In the genomic region with DNA sequence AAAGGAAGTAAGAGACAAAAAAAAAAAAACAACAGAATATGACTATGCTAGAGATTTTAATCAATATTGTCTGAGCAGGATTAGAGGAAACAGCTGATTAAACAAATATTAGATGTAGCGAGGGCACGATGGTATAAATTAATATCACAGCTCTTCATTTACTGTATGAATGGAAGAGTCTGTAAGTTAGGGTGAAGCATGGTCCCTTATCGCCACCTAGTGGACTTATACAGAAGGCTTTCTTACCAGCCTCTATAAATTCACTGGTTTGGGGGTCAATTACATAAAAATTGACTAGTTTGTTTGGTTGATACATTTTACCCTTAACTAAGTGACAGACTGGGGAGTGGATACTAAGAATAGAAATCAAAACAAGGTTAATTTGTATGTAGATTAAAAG, we compare ENCODE assay signal across 9 mouse cellular contexts. TPM values are rescaled to one million over a fixed set of nuclear protein-coding genes. Genes with fewer than 3 reads are reported as not detected.
DNase-seq lines count a peak whose midpoint lies in the region; ATAC-seq and TF ChIP-seq lines count a peak whose summit lies in the region.
"Had no signal": no experiment of that assay in that cellular context is flagged by ENCODE, and none has a peak within 500 bp of the region (broad histone marks: within the 10 kb centered on the region; RNA-seq: fewer than 3 reads in every experiment).

No protein-coding gene starts in this region.

- no peaks in the 10 kb centered on the region for H3K36me3 ChIP-seq in liver, embryonic 14.5 days (replicated peaks; ENCODE audit: control insufficient read depth, insufficient read depth, low read depth)
- no peaks in the 10 kb centered on the region for H3K36me3 ChIP-seq in liver, embryonic 11.5 days (ENCODE audit: control insufficient read depth, insufficient read depth, low read length)
- H3K36me3 ChIP-seq in hindbrain, postnatal 0 days (ENCODE audit: insufficient read depth, low read length): no peaks in the 10 kb centered on the region
- H3K36me3 ChIP-seq in midbrain, embryonic 14.5 days (ENCODE audit: control insufficient read depth, insufficient read depth, low read length): no peaks in the 10 kb centered on the region

- DNase-seq in cerebellum, adult 8-10 months: peak; percentile 9
- no peak for DNase-seq in cerebellum, adult 11 months
- peak in 2 of 3 experiments; percentile 26 to 35 for DNase-seq in liver, embryonic 14.5 days (ENCODE audit: low read depth in 3 of 3, low spot score in 3 of 3)
- no peak for DNase-seq in liver, embryonic 11.5 days (ENCODE audit: low spot score)
- DNase-seq in c-Kit-positive CD71-negative TER-119-negative erythroid progenitor cells, embryonic 14.5 days (ENCODE audit: low read depth): peak; percentile 50
- DNase-seq in hindbrain, postnatal 0 days (ENCODE audit: low spot score): peak; percentile 89
- peak; percentile 92 for DNase-seq in midbrain, embryonic 14.5 days
- DNase-seq in urinary bladder, adult 18-20 months (ENCODE audit: low spot score in 2 of 2): no peak

- H3K4me2 ChIP-seq in liver, embryonic 14.5 days (ENCODE audit: low read depth): no peak overlapping the region
- H3K4me2 ChIP-seq in liver, embryonic 11.5 days: no peak overlapping the region
- no peak overlapping the region for H3K4me2 ChIP-seq in hindbrain, postnatal 0 days (ENCODE audit: low read depth, low read length)
- H3K4me2 ChIP-seq in midbrain, embryonic 14.5 days (ENCODE audit: low read length): no peak overlapping the region

- H3K4me3 ChIP-seq in liver, embryonic 14.5 days (ENCODE audit: insufficient read depth in 1 of 2, low read depth in 2 of 2, low read length in 2 of 2): no peak overlapping the region
- no peak overlapping the region for H3K4me3 ChIP-seq in liver, embryonic 11.5 days (ENCODE audit: low read depth, low read length)
- no peak overlapping the region for H3K4me3 ChIP-seq in hindbrain, postnatal 0 days (ENCODE audit: low read length)
- H3K4me3 ChIP-seq in midbrain, embryonic 14.5 days (replicated peaks; ENCODE audit: low read depth, low read length): no peak overlapping the region
- H3K4me3 ChIP-seq: myocyte had no signal

- H3K4me1 ChIP-seq in liver, embryonic 14.5 days (replicated peaks; ENCODE audit: control insufficient read depth in 2 of 2, insufficient read depth in 2 of 2, low read length in 1 of 2): no peaks in the 10 kb centered on the region
- H3K4me1 ChIP-seq in liver, embryonic 11.5 days (replicated peaks; ENCODE audit: control insufficient read depth, insufficient read depth, low read length): no peaks in the 10 kb centered on the region
- H3K4me1 ChIP-seq in hindbrain, postnatal 0 days (ENCODE audit: insufficient read depth, low read length): no peaks in the 10 kb centered on the region
- no peaks in the 10 kb centered on the region for H3K4me1 ChIP-seq in midbrain, embryonic 14.5 days (ENCODE audit: control insufficient read depth, insufficient read depth, low read length)

- no peaks in the 10 kb centered on the region; the same call in none of the 2 replicates for H3K27me3 ChIP-seq in liver, embryonic 14.5 days (ENCODE audit: control insufficient read depth, insufficient read depth, low read length)
- no peaks in the 10 kb centered on the region for H3K27me3 ChIP-seq in liver, embryonic 11.5 days (replicated peaks; ENCODE audit: control insufficient read depth, insufficient read depth, low read length)
- H3K27me3 ChIP-seq in hindbrain, postnatal 0 days (ENCODE audit: insufficient read depth, low read length): no peaks in the 10 kb centered on the region
- no peaks in the 10 kb centered on the region for H3K27me3 ChIP-seq in midbrain, embryonic 14.5 days (ENCODE audit: control insufficient read depth, insufficient read depth, low read length)

- WGBS in liver, embryonic 14.5 days (ENCODE audit: insufficient replicate concordance): 4% methylated on average over 3 of the region's 3 CpGs
- 7% methylated on average over 3 of the region's 3 CpGs for WGBS in liver, embryonic 11.5 days
- WGBS in hindbrain, postnatal 0 days: 2% methylated on average over 3 of the region's 3 CpGs
- WGBS in midbrain, embryonic 14.5 days: 3% methylated on average over 3 of the region's 3 CpGs

- no peak for ATAC-seq in liver, embryonic 14.5 days (ENCODE audit: insufficient read depth)
- ATAC-seq in liver, embryonic 11.5 days (replicated peaks; ENCODE audit: low FRiP score): no peak
- peak; percentile 39; the same call in 1 of the 2 replicates for ATAC-seq in hindbrain, postnatal 0 days
- ATAC-seq in midbrain, embryonic 14.5 days (ENCODE audit: low FRiP score, low TSS enrichment): peak; percentile 65; the same call in 1 of the 2 replicates

- no peak overlapping the region for H3K9ac ChIP-seq in liver, embryonic 14.5 days (replicated peaks)
- H3K9ac ChIP-seq in liver, embryonic 11.5 days (ENCODE audit: low read depth, low read length): no peak overlapping the region
- no peak overlapping the region for H3K9ac ChIP-seq in hindbrain, postnatal 0 days (replicated peaks; ENCODE audit: low read length)
- H3K9ac ChIP-seq in midbrain, embryonic 14.5 days (replicated peaks; ENCODE audit: low read length): no peak overlapping the region

- no peak for TF ChIP-seq EP300 in liver, embryonic 14.5 days (IDR thresholded peaks at IDR 0.05; ENCODE audit: low read depth)

- TF ChIP-seq CTCF in liver, embryonic 14.5 days (IDR thresholded peaks at IDR 0.05; ENCODE audit: low read depth): peak; percentile 62
- TF ChIP-seq CTCF in hindbrain, postnatal 0 days (IDR thresholded peaks at IDR 0.05; ENCODE audit: low read depth): peak; percentile 93

- no peak overlapping the region for H3K27ac ChIP-seq in liver, embryonic 14.5 days
- no peak overlapping the region for H3K27ac ChIP-seq in liver, embryonic 11.5 days (ENCODE audit: low read depth, low read length)
- no peak overlapping the region for H3K27ac ChIP-seq in hindbrain, postnatal 0 days
- H3K27ac ChIP-seq in midbrain, embryonic 14.5 days (replicated peaks; ENCODE audit: low read depth, low read length): no peak overlapping the region

- H3K9me3 ChIP-seq in liver, embryonic 14.5 days (ENCODE audit: control insufficient read depth, low read length): no peaks in the 10 kb centered on the region
- H3K9me3 ChIP-seq in liver, embryonic 11.5 days (ENCODE audit: control insufficient read depth, low read length): no peaks in the 10 kb centered on the region
- H3K9me3 ChIP-seq in hindbrain, postnatal 0 days (ENCODE audit: low read length): no peaks in the 10 kb centered on the region
- H3K9me3 ChIP-seq in midbrain, embryonic 14.5 days (ENCODE audit: control insufficient read depth, low read length): no peaks in the 10 kb centered on the region

RNA-seq across cellular contexts. Expression of gene Hapln1, which starts 3.4 kb away (rescaled TPM):
- 0.42 and 0.73 TPM in 2 replicates for polyA plus RNA-seq in liver, embryonic 14.5 days (2012; rRNA removed)
- 0.28 and 0.58 TPM in 2 replicates for polyA plus RNA-seq in liver, embryonic 14.5 days (2014; fragmentation: Nextera tagmentation; extraction: Ambion mirVana)
- 3.0 and 3.6 TPM in 2 replicates for polyA plus RNA-seq in liver, embryonic 11.5 days (2014; fragmentation: Nextera tagmentation; extraction: Ambion mirVana)
- total RNA-seq in hindbrain, postnatal 0 days (2014; rRNA removed): 1.6 and 3.0 TPM in 2 replicates
- polyA plus RNA-seq in hindbrain, postnatal 0 days (2015; fragmentation: Nextera tagmentation; extraction: Ambion mirVana): 1.6 and 2.1 TPM in 2 replicates
- polyA plus RNA-seq in midbrain, embryonic 14.5 days (2014; fragmentation: Nextera tagmentation; extraction: Ambion mirVana): 0.24 and 0.29 TPM in 2 replicates

Comparison
In these comparisons a context has a peak if more than half of its experiments do, and no peak if none do; other contexts are left out.
1. DNase-seq: peak in cerebellum, adult 8-10 months (single experiment), liver, embryonic 14.5 days (2 of 3), c-Kit-positive CD71-negative TER-119-negative erythroid progenitor cells, embryonic 14.5 days (single experiment), hindbrain, postnatal 0 days (single experiment) and midbrain, embryonic 14.5 days (single experiment); none in cerebellum, adult 11 months (single experiment), liver, embryonic 11.5 days (single experiment) and urinary bladder, adult 18-20 months (0 of 2).
2. ATAC-seq: peak in hindbrain, postnatal 0 days (single experiment) and midbrain, embryonic 14.5 days (single experiment); none in liver, embryonic 14.5 days (single experiment) and liver, embryonic 11.5 days (single experiment).